In the genomic region with DNA sequence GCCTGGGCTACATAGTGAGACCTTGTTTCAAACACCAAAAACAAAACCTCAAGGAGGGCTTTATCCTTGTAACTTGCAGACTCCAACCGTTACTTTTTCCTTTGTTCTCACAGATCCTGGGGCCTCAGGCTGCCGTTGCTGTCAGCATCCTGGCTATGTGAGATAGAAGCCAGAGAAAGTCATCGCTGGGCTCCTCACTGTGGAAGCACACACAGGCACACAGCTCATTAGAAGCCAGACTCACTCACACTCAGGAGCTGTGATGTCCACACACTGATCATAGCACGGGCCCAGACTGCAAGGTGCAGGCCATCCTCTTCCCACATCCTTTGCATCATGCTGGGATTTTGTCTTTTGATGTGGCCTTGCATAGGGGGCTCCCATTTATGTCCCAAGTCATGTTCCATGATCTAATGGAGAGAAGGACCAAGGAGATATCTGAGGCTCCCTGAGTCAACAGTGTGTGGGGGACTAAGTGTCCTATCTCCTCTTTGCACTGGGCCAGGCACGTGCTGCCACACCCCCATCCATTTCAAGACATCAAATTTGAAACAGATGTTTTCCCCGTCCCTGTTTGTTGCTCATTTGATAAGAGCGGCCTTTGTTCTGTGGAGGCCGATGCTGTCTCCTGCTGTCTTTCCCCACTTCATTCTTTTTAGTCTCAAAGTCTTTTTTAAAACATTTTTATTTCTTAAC, we compare ENCODE assay signal across 12 mouse cellular contexts. TPM values are rescaled to one million over a fixed set of nuclear protein-coding genes. Genes with fewer than 3 reads are reported as not detected.
DNase-seq lines count a peak whose midpoint lies in the region; ATAC-seq and TF ChIP-seq lines count a peak whose summit lies in the region.
"Had no signal": no experiment of that assay in that cellular context is flagged by ENCODE, and none has a peak within 500 bp of the region (broad histone marks: within the 10 kb centered on the region; RNA-seq: fewer than 3 reads in every experiment).

No protein-coding gene starts in this region.

- peak; percentile 70; the same call in 1 of the 2 replicates for ATAC-seq in heart, embryonic 13.5 days (ENCODE audit: extremely low read depth, insufficient number of reproducible peaks, low FRiP score, low TSS enrichment)
- peak; percentile 83 for ATAC-seq in megakaryocyte progenitor cell, adult 5-6 weeks (replicated peaks; ENCODE audit: poor library complexity)

- peak overlapping the region; percentile 35 for H3K4me2 ChIP-seq in heart, embryonic 13.5 days
- H3K4me2 ChIP-seq: hindbrain, embryonic 12.5 days had no signal

- H3K79me2 ChIP-seq in heart, adult 2 months (replicated peaks; ENCODE audit: control insufficient read depth, insufficient read depth, low read length): no peaks in the 10 kb centered on the region

- no peak for TF ChIP-seq POLR2A in heart, adult 2 months (IDR thresholded peaks at IDR 0.05; ENCODE audit: insufficient read depth, low read depth, low read length)
- no peak for TF ChIP-seq POLR2A in bone marrow, adult 2 months (IDR thresholded peaks at IDR 0.05; ENCODE audit: borderline replicate concordance, control insufficient read depth, low read depth, low read length)

- WGBS in heart, embryonic 13.5 days: 25% methylated on average over 8 of the region's 8 CpGs
- 37% methylated on average over 8 of the region's 8 CpGs for WGBS in heart, adult 2 months
- 63% methylated on average over 8 of the region's 8 CpGs for WGBS in bone marrow, adult 2 months

- H3K9me3 ChIP-seq in heart, embryonic 13.5 days: no peaks in the 10 kb centered on the region
- H3K9me3 ChIP-seq in erythroblast, embryonic 14.5 days (ENCODE audit: control insufficient read depth, low read length): no peaks in the 10 kb centered on the region
- H3K9me3 ChIP-seq: hindbrain, embryonic 12.5 days had no signal

- no peaks in the 10 kb centered on the region for H3K36me3 ChIP-seq in heart, embryonic 13.5 days
- no peaks in the 10 kb centered on the region for H3K36me3 ChIP-seq in heart, adult 2 months (ENCODE audit: control insufficient read depth, insufficient read depth, low read length)
- peaks cover 53% of the 10 kb centered on the region for H3K36me3 ChIP-seq in erythroblast, embryonic 14.5 days (ENCODE audit: control insufficient read depth)
- H3K36me3 ChIP-seq: hindbrain, embryonic 12.5 days had no signal

- peaks cover 23% of the 10 kb centered on the region for H3K4me1 ChIP-seq in heart, embryonic 13.5 days
- H3K4me1 ChIP-seq in heart, adult 2 months (ENCODE audit: control insufficient read depth, insufficient read depth, low read length): no peaks in the 10 kb centered on the region
- no peaks in the 10 kb centered on the region; the same call in 1 of the 2 replicates for H3K4me1 ChIP-seq in bone marrow, adult 2 months (ENCODE audit: control insufficient read depth, insufficient read depth, low read length)
- H3K4me1 ChIP-seq in erythroblast, embryonic 14.5 days (ENCODE audit: control insufficient read depth): peaks cover 99% of the 10 kb centered on the region
- H3K4me1 ChIP-seq: hindbrain, embryonic 12.5 days had no signal

- no peak overlapping the region for H3K4me3 ChIP-seq in heart, embryonic 13.5 days
- H3K4me3 ChIP-seq in heart, adult 2 months: no peak overlapping the region
- no peak overlapping the region for H3K4me3 ChIP-seq in bone marrow, adult 2 months (replicated peaks; ENCODE audit: control insufficient read depth, low read depth, low read length)
- H3K4me3 ChIP-seq in erythroblast, embryonic 14.5 days (replicated peaks): peak overlapping the region; percentile 63
- H3K4me3 ChIP-seq: hindbrain, embryonic 12.5 days had no signal

- no peak for DNase-seq in heart, adult 2 months
- no peak for DNase-seq in ovary, postnatal 10 days (ENCODE audit: low spot score)
- no peak for DNase-seq in gastrocnemius, postnatal 36 days
- no peak for DNase-seq in left cerebral cortex, adult 18-20 months (ENCODE audit: low spot score in 2 of 2)
- DNase-seq: cerebellum, postnatal 10 days had no signal

- no peak for TF ChIP-seq EP300 in heart, adult 2 months (IDR thresholded peaks at IDR 0.05; ENCODE audit: insufficient read depth, low read depth, low read length)

- peak overlapping the region; percentile 28; the same call in 1 of the 2 replicates for H3K9ac ChIP-seq in heart, embryonic 13.5 days
- no peak overlapping the region for H3K9ac ChIP-seq in heart, adult 2 months (ENCODE audit: low read depth, low read length)
- H3K9ac ChIP-seq: hindbrain, embryonic 12.5 days had no signal

- no peaks in the 10 kb centered on the region for H3K27me3 ChIP-seq in heart, embryonic 13.5 days (replicated peaks)
- H3K27me3 ChIP-seq in heart, adult 2 months (ENCODE audit: control insufficient read depth, insufficient read depth, low read length): no peaks in the 10 kb centered on the region
- no peaks in the 10 kb centered on the region for H3K27me3 ChIP-seq in erythroblast, embryonic 14.5 days (ENCODE audit: control insufficient read depth)
- H3K27me3 ChIP-seq: hindbrain, embryonic 12.5 days had no signal

- intact Hi-C loops in heart, adult 2 months (cut with DNase I): no loop called here
- intact Hi-C loops in gastrocnemius, postnatal 36 days (cut with DNase I): no loop called here

- peak overlapping the region; percentile 58; the same call in 1 of the 2 replicates for H3K27ac ChIP-seq in heart, embryonic 13.5 days (replicated peaks)
- no peak overlapping the region for H3K27ac ChIP-seq in heart, adult 2 months
- peak overlapping the region; percentile 46 for H3K27ac ChIP-seq in bone marrow, adult 2 months (ENCODE audit: control insufficient read depth, insufficient read depth, low read depth, low read length, poor library complexity)
- H3K27ac ChIP-seq: hindbrain, embryonic 12.5 days; macrophage had no signal

- no peak for TF ChIP-seq CTCF in heart, adult 2 months (IDR thresholded peaks at IDR 0.05)
- no peak for TF ChIP-seq CTCF in bone marrow, adult 2 months (IDR thresholded peaks at IDR 0.05; ENCODE audit: control insufficient read depth, insufficient read depth, low read length)

RNA-seq across cellular contexts. Expression of a gene that starts 17.5 kb away (rescaled TPM):
- polyA plus RNA-seq in heart, embryonic 13.5 days (2015; fragmentation: Nextera tagmentation; extraction: Ambion mirVana): 0.24 and 0.46 TPM in 2 replicates
- total RNA-seq in heart, adult 2 months (2021): not detected
- 0.03 TPM in 1 of 2 replicates, not detected in the other for polyA plus RNA-seq in heart, adult 2 months (2012; rRNA removed)
- 3.7 and 4.2 TPM in 2 replicates for polyA plus RNA-seq in bone marrow, adult 2 months (2011; ENCODE audit: insufficient read depth, insufficient read length, low replicate concordance, missing spikeins)
- polyA plus RNA-seq in erythroblast, embryonic 14.5 days (2012): 1.2 and 1.4 TPM in 2 replicates
- total RNA-seq in megakaryocyte progenitor cell, adult 5-6 weeks (2015): 0.05 and 0.07 TPM in 2 replicates
- total RNA-seq in megakaryocyte progenitor cell, adult 5-6 weeks (2017): 0.07 and 0.08 TPM in 2 replicates
- not detected for total RNA-seq in gastrocnemius, postnatal 36 days (2021)
- 1 to 10 TPM; 7.4 to 8.8 TPM for total RNA-seq in left cerebral cortex, adult 18-20 months (2021)
- total RNA-seq: neutrophil, adult 5-6 weeks had no signal
- polyA plus RNA-seq: macrophage had no signal

Comparison
In these comparisons a context has a peak if more than half of its experiments do, and no peak if none do; other contexts are left out.
1. RNA of a gene that starts 17.5 kb away (total RNA-seq): 7.4 to 8.8 TPM in left cerebral cortex, adult 18-20 months; 0.05 to 0.08 TPM in megakaryocyte progenitor cell, adult 5-6 weeks, not detected in heart, adult 2 months and not detected in gastrocnemius, postnatal 36 days; every median in the first group is over 4 times any median in the second.